Mouse (Mus musculus): ENCODE measurements around the gene Gstt4.
A peak's percentile ranks its signal among the peaks of the same experiment; 100 is the strongest.
"Not testable (repeated sequence)": the region's sequence is repeated elsewhere in the genome, so short reads cannot be mapped to it uniquely, and the experiment has no call there.

Gstt4 gene

GRCm38 (mm10) chr10:75822443-75822842 lies at the start of gene Gstt4:
Gene Gstt4, minus strand, starts transcription at chr10:75822543.
- DNase-seq (ENCODE audit: low spot score): no peak

- no peak for DNase-seq (ENCODE audit: low spot score)
Observed at GRCm38 (mm10) chr10:75861587-75861986, 39.2 kb upstream of the Gstt4 start.

GRCm38 (mm10) chr10:75860746-75861145 lies 38.4 kb upstream of the Gstt4 start:
- DNase-seq (ENCODE audit: low spot score): no peak

GRCm38 (mm10) chr10:75859786-75860470 lies 37.6 kb upstream of the Gstt4 start, which contains the start of gene Mif:
Gene Mif, minus strand, starts transcription at chr10:75860240.
- peak; percentile 71 for DNase-seq (ENCODE audit: low spot score)

GRCm38 (mm10) chr10:75859107-75859746 lies 36.9 kb upstream of the Gstt4 start:
- no peak for DNase-seq (ENCODE audit: low spot score)

- DNase-seq (ENCODE audit: low spot score): no peak
Observed at GRCm38 (mm10) chr10:75857598-75857997, 35.3 kb upstream of the Gstt4 start.

GRCm38 (mm10) chr10:75856976-75857375 lies 34.6 kb upstream of the Gstt4 start:
- DNase-seq (ENCODE audit: low spot score): no peak

GRCm38 (mm10) chr10:75856155-75856907 lies 34.0 kb upstream of the Gstt4 start:
- no peak for DNase-seq (ENCODE audit: low spot score)

- no peak for DNase-seq (ENCODE audit: low spot score)
Observed at GRCm38 (mm10) chr10:75855416-75855981, 33.2 kb upstream of the Gstt4 start.

- no peak for DNase-seq (ENCODE audit: low spot score)
Observed at GRCm38 (mm10) chr10:75854791-75855190, 32.4 kb upstream of the Gstt4 start.

GRCm38 (mm10) chr10:75854096-75854495 lies 31.8 kb upstream of the Gstt4 start:
- DNase-seq (ENCODE audit: low spot score): no peak

- DNase-seq (ENCODE audit: low spot score): peak; percentile 77
Observed at GRCm38 (mm10) chr10:75853452-75853851, 31.1 kb upstream of the Gstt4 start.

GRCm38 (mm10) chr10:75852539-75853125 lies 30.3 kb upstream of the Gstt4 start:
- DNase-seq (ENCODE audit: low spot score): no peak

- no peak for DNase-seq (ENCODE audit: low spot score)
Observed at GRCm38 (mm10) chr10:75851681-75852080, 29.3 kb upstream of the Gstt4 start.

GRCm38 (mm10) chr10:75851076-75851475 lies 28.7 kb upstream of the Gstt4 start:
- no peak for DNase-seq (ENCODE audit: low spot score)

GRCm38 (mm10) chr10:75848382-75848781 lies 26.0 kb upstream of the Gstt4 start:
- DNase-seq (ENCODE audit: low spot score): no peak

- DNase-seq (ENCODE audit: low spot score): no peak
Observed at GRCm38 (mm10) chr10:75845306-75845930, 23.1 kb upstream of the Gstt4 start.

GRCm38 (mm10) chr10:75844800-75845199 lies 22.5 kb upstream of the Gstt4 start:
- no peak for DNase-seq (ENCODE audit: low spot score)

- DNase-seq (ENCODE audit: low spot score): not testable (repeated sequence)
Observed at GRCm38 (mm10) chr10:75843898-75844297, 21.6 kb upstream of the Gstt4 start.

GRCm38 (mm10) chr10:75839092-75839491 lies 16.7 kb upstream of the Gstt4 start:
- DNase-seq (ENCODE audit: low spot score): no peak

GRCm38 (mm10) chr10:75837248-75837759 lies 15.0 kb upstream of the Gstt4 start, which contains the start of gene Gstt2:
Gene Gstt2, minus strand, starts transcription at chr10:75837424.
- DNase-seq (ENCODE audit: low spot score): peak; percentile 87
